Mouse (Mus musculus) heart, postnatal 36 days (tissue): Measurements from ENCODE around the gene Cers5. TPM values are rescaled to one million over a fixed set of nuclear protein-coding genes. Genes with fewer than 3 reads are reported as not detected.
"Not testable (repeated sequence)": the region's sequence is repeated elsewhere in the genome, so short reads cannot be mapped to it uniquely, and the experiment has no call there.

Experiments
- DNase-seq, 2 experiments: peaks; one replicate each; pipeline ENCODE4 v3.0.0; 2021 to 2022
- intact Hi-C: fragments of 180-260 bp; cut with DNase I; formaldehyde crosslinking; loops from one replicate; pipeline ENCODE4 v1.15.1; 2025
- total RNA-seq, 2 experiments: library from RNA; stranded (reverse); gene quantifications; 2 replicates each; pipeline ENCODE4 v1.2.3; 2021

The Cers5 gene
- total RNA-seq, 2 experiments from 2014 or later: 17.6 to 18.0 TPM

GRCm38 (mm10) chr15:99714206-99714605 is 58.5 kb downstream of the Cers5 start:
- no peak for DNase-seq
- intact Hi-C loops: loop anchor here (2.0 kb wide), 1 partner anchor 189 kb away; no protein-coding TSS in a partner anchor

GRCm38 (mm10) chr15:99713569-99713968 is 59.1 kb downstream of the Cers5 start:
- intact Hi-C loops: no loop called here
- no peak for DNase-seq

- intact Hi-C loops: no loop called here
- DNase-seq: no peak
Measured at GRCm38 (mm10) chr15:99712666-99713559, 59.8 kb downstream of the Cers5 start.

GRCm38 (mm10) chr15:99711491-99711890 is 61.2 kb downstream of the Cers5 start:
- DNase-seq: no peak
- intact Hi-C loops: no loop called here

GRCm38 (mm10) chr15:99710221-99711190 is 62.2 kb downstream of the Cers5 start:
- DNase-seq: no peak
- intact Hi-C loops: no loop called here

GRCm38 (mm10) chr15:99708176-99708575 is 64.5 kb downstream of the Cers5 start:
- intact Hi-C loops: no loop called here
- no peak for DNase-seq

- peak; percentile 70 to 72 for DNase-seq
- intact Hi-C loops: no loop called here
Measured at GRCm38 (mm10) chr15:99705440-99706048, 67.1 kb downstream of the Cers5 start, which contains the start of gene Gm17349. TSS of gene Gm17349 (minus strand) at chr15:99705490.

- DNase-seq: peak in 1 of 2 experiments; percentile 47
- intact Hi-C loops: no loop called here
Measured at GRCm38 (mm10) chr15:99704881-99705280, 67.8 kb downstream of the Cers5 start.

- no peak for DNase-seq
- intact Hi-C loops: no loop called here
Measured at GRCm38 (mm10) chr15:99704041-99704681, 68.5 kb downstream of the Cers5 start.

GRCm38 (mm10) chr15:99703676-99704040 is 69.0 kb downstream of the Cers5 start:
- DNase-seq: no peak
- intact Hi-C loops: loop anchor here (2.0 kb wide), 1 partner anchor 21 kb away; the partner anchor contains the start of gene Cox14

GRCm38 (mm10) chr15:99703104-99703503 is 69.6 kb downstream of the Cers5 start:
- intact Hi-C loops: loop anchor here (2.0 kb wide), 1 partner anchor 22 kb away; the partner anchor contains the start of gene Cox14
- DNase-seq: no peak

GRCm38 (mm10) chr15:99701999-99702900 is 70.4 kb downstream of the Cers5 start, which contains the start of gene Smarcd1:
TSS of gene Smarcd1 (plus strand) at chr15:99702129.
- intact Hi-C loops: loop anchor here (2.0 kb wide), 1 partner anchor 23 kb away; the partner anchor contains the start of gene Cox14
- DNase-seq: peak; percentile 97 to 98

GRCm38 (mm10) chr15:99701640-99701998 is 71.1 kb downstream of the Cers5 start:
- intact Hi-C loops, DNase-seq: not testable (repeated sequence)

GRCm38 (mm10) chr15:99700219-99701106 is 72.2 kb downstream of the Cers5 start:
- DNase-seq: no peak
- intact Hi-C loops: no loop called here

GRCm38 (mm10) chr15:99699715-99700114 is 73.0 kb downstream of the Cers5 start:
- no peak for DNase-seq
- intact Hi-C loops: no loop called here

- intact Hi-C loops: no loop called here
- no peak for DNase-seq
Measured at GRCm38 (mm10) chr15:99698533-99699085, 74.1 kb downstream of the Cers5 start.

GRCm38 (mm10) chr15:99697309-99697708 is 75.4 kb downstream of the Cers5 start:
- DNase-seq: no peak
- intact Hi-C loops: no loop called here

GRCm38 (mm10) chr15:99691976-99692375 is 80.7 kb downstream of the Cers5 start:
- intact Hi-C loops: no loop called here
- DNase-seq: no peak
